Mouse (Mus musculus): Measurements from ENCODE around the gene Paqr5. TPM values are rescaled to one million over a fixed set of nuclear protein-coding genes. Genes with fewer than 3 reads are reported as not detected.
A peak's percentile ranks its signal among the peaks of the same experiment; 100 is the strongest.

The Paqr5 gene
- 0.15 and 0.38 TPM in 2 replicates for polyA plus RNA-seq (2014; fragmentation: Nextera tagmentation; extraction: Ambion mirVana)

- H3K4me1 ChIP-seq (ENCODE audit: control insufficient read depth, insufficient read depth, low read length) = peaks cover 7% of the 10 kb centered on the region; the same call in 1 of the 2 replicates
- H3K27me3 ChIP-seq (ENCODE audit: control insufficient read depth, insufficient read depth, low read length) = peaks cover 13% of the 10 kb centered on the region
- H3K4me3 ChIP-seq (replicated peaks; ENCODE audit: low read depth, low read length) = peak within 1 kb of the TSS; percentile 27
- DNase-seq (peak; percentile 19), ATAC-seq (ENCODE audit: low FRiP score, low TSS enrichment) (no peak)
- H3K4me2 ChIP-seq (ENCODE audit: low read length) = peak within 1 kb of the TSS; percentile 59
- H3K36me3 ChIP-seq (ENCODE audit: control insufficient read depth, insufficient read depth, low read length) = no peaks in the 10 kb centered on the region
- no peak within 1 kb of the TSS for H3K27ac ChIP-seq (replicated peaks; ENCODE audit: low read depth, low read length)
- H3K9ac ChIP-seq (replicated peaks; ENCODE audit: low read length) = no peak within 1 kb of the TSS
- 1% methylated on average over 32 of the region's 32 CpGs for WGBS
- no peaks in the 10 kb centered on the region for H3K9me3 ChIP-seq (ENCODE audit: control insufficient read depth, low read length)
These were observed at the start of gene Paqr5 for GRCm38 (mm10) chr9:62026600-62026999. Gene Paqr5, minus strand, starts transcription at chr9:62026856.

GRCm38 (mm10) chr9:62062234-62062633 is 35.6 kb upstream of the Paqr5 start:
- H3K9ac ChIP-seq (replicated peaks; ENCODE audit: low read length) = no peak overlapping the region
- 95% methylated on average over 3 of the region's 3 CpGs for WGBS
- DNase-seq (no peak), ATAC-seq (ENCODE audit: low FRiP score, low TSS enrichment) (no peak)
- H3K4me3 ChIP-seq (replicated peaks; ENCODE audit: low read depth, low read length) = no peak overlapping the region
- H3K4me1 ChIP-seq (ENCODE audit: control insufficient read depth, insufficient read depth, low read length) = no peaks in the 10 kb centered on the region
- no peak overlapping the region for H3K27ac ChIP-seq (replicated peaks; ENCODE audit: low read depth, low read length)
- H3K36me3 ChIP-seq (ENCODE audit: control insufficient read depth, insufficient read depth, low read length) = peaks cover 8% of the 10 kb centered on the region; the same call in 1 of the 2 replicates
- H3K4me2 ChIP-seq (ENCODE audit: low read length) = no peak overlapping the region
- no peaks in the 10 kb centered on the region for H3K27me3 ChIP-seq (ENCODE audit: control insufficient read depth, insufficient read depth, low read length)
- no peaks in the 10 kb centered on the region for H3K9me3 ChIP-seq (ENCODE audit: control insufficient read depth, low read length)

- H3K4me3 ChIP-seq (replicated peaks; ENCODE audit: low read depth, low read length) = no peak overlapping the region
- peaks cover 8% of the 10 kb centered on the region; the same call in 1 of the 2 replicates for H3K36me3 ChIP-seq (ENCODE audit: control insufficient read depth, insufficient read depth, low read length)
- 97% methylated on average over 2 of the region's 2 CpGs for WGBS
- ATAC-seq (ENCODE audit: low FRiP score, low TSS enrichment) = no peak
- H3K27ac ChIP-seq (replicated peaks; ENCODE audit: low read depth, low read length) = no peak overlapping the region
- no peaks in the 10 kb centered on the region for H3K9me3 ChIP-seq (ENCODE audit: control insufficient read depth, low read length)
- no peak overlapping the region for H3K4me2 ChIP-seq (ENCODE audit: low read length)
- H3K4me1 ChIP-seq (ENCODE audit: control insufficient read depth, insufficient read depth, low read length) = no peaks in the 10 kb centered on the region
- H3K9ac ChIP-seq (replicated peaks; ENCODE audit: low read length) = no peak overlapping the region
- H3K27me3 ChIP-seq (ENCODE audit: control insufficient read depth, insufficient read depth, low read length) = no peaks in the 10 kb centered on the region
- DNase-seq = no peak
These were observed 33.8 kb upstream of the Paqr5 start for GRCm38 (mm10) chr9:62060431-62060830.

GRCm38 (mm10) chr9:62059941-62060340 is 33.3 kb upstream of the Paqr5 start:
- DNase-seq (no peak), ATAC-seq (ENCODE audit: low FRiP score, low TSS enrichment) (no peak)
- no peak overlapping the region for H3K4me2 ChIP-seq (ENCODE audit: low read length)
- H3K27me3 ChIP-seq (ENCODE audit: control insufficient read depth, insufficient read depth, low read length) = no peaks in the 10 kb centered on the region
- WGBS = 93% methylated on average over 11 of the region's 11 CpGs
- no peaks in the 10 kb centered on the region for H3K9me3 ChIP-seq (ENCODE audit: control insufficient read depth, low read length)
- H3K36me3 ChIP-seq (ENCODE audit: control insufficient read depth, insufficient read depth, low read length) = peaks cover 8% of the 10 kb centered on the region; the same call in 1 of the 2 replicates
- no peak overlapping the region for H3K4me3 ChIP-seq (replicated peaks; ENCODE audit: low read depth, low read length)
- H3K4me1 ChIP-seq (ENCODE audit: control insufficient read depth, insufficient read depth, low read length) = no peaks in the 10 kb centered on the region
- H3K9ac ChIP-seq (replicated peaks; ENCODE audit: low read length) = no peak overlapping the region
- H3K27ac ChIP-seq (replicated peaks; ENCODE audit: low read depth, low read length) = no peak overlapping the region

GRCm38 (mm10) chr9:62057881-62058506 is 31.3 kb upstream of the Paqr5 start:
- DNase-seq = no peak
- no peak overlapping the region for H3K4me2 ChIP-seq (ENCODE audit: low read length)
- H3K9ac ChIP-seq (replicated peaks; ENCODE audit: low read length) = no peak overlapping the region
- H3K27ac ChIP-seq (replicated peaks; ENCODE audit: low read depth, low read length) = no peak overlapping the region
- no peaks in the 10 kb centered on the region for H3K4me1 ChIP-seq (ENCODE audit: control insufficient read depth, insufficient read depth, low read length)
- H3K9me3 ChIP-seq (ENCODE audit: control insufficient read depth, low read length) = no peaks in the 10 kb centered on the region
- no peaks in the 10 kb centered on the region for H3K27me3 ChIP-seq (ENCODE audit: control insufficient read depth, insufficient read depth, low read length)
- H3K36me3 ChIP-seq (ENCODE audit: control insufficient read depth, insufficient read depth, low read length) = peaks cover 8% of the 10 kb centered on the region; the same call in 1 of the 2 replicates
- H3K4me3 ChIP-seq (replicated peaks; ENCODE audit: low read depth, low read length) = no peak overlapping the region
- 77% methylated on average over 7 of the region's 7 CpGs for WGBS
- no peak for ATAC-seq (ENCODE audit: low FRiP score, low TSS enrichment)

GRCm38 (mm10) chr9:62056206-62056605 is 29.6 kb upstream of the Paqr5 start:
- Histone ChIP-seq H3K4me2 (ENCODE audit: low read length) (no peak overlapping the region), H3K27me3 (ENCODE audit: control insufficient read depth, insufficient read depth, low read length) (no peaks in the 10 kb centered on the region), H3K36me3 (ENCODE audit: control insufficient read depth, insufficient read depth, low read length) (peaks cover 8% of the 10 kb centered on the region; the same call in 1 of the 2 replicates), H3K27ac (replicated peaks; ENCODE audit: low read depth, low read length) (no peak overlapping the region), H3K9me3 (ENCODE audit: control insufficient read depth, low read length) (no peaks in the 10 kb centered on the region), H3K9ac (replicated peaks; ENCODE audit: low read length) (no peak overlapping the region), H3K4me3 (replicated peaks; ENCODE audit: low read depth, low read length) (no peak overlapping the region), H3K4me1 (ENCODE audit: control insufficient read depth, insufficient read depth, low read length) (no peaks in the 10 kb centered on the region)
- 88% methylated on average over 2 of the region's 2 CpGs for WGBS
- no peak for DNase-seq
- no peak for ATAC-seq (ENCODE audit: low FRiP score, low TSS enrichment)

GRCm38 (mm10) chr9:62050801-62051200 is 24.1 kb upstream of the Paqr5 start:
- ATAC-seq (ENCODE audit: low FRiP score, low TSS enrichment) (no peak), DNase-seq (peak; percentile 52)
- no peaks in the 10 kb centered on the region for H3K9me3 ChIP-seq (ENCODE audit: control insufficient read depth, low read length)
- H3K36me3 ChIP-seq (ENCODE audit: control insufficient read depth, insufficient read depth, low read length) = no peaks in the 10 kb centered on the region
- no peak overlapping the region for H3K9ac ChIP-seq (replicated peaks; ENCODE audit: low read length)
- H3K27ac ChIP-seq (replicated peaks; ENCODE audit: low read depth, low read length) = no peak overlapping the region
- H3K27me3 ChIP-seq (ENCODE audit: control insufficient read depth, insufficient read depth, low read length) = no peaks in the 10 kb centered on the region
- 40% methylated on average over 4 of the region's 4 CpGs for WGBS
- no peak overlapping the region for H3K4me2 ChIP-seq (ENCODE audit: low read length)
- H3K4me3 ChIP-seq (replicated peaks; ENCODE audit: low read depth, low read length) = no peak overlapping the region
- H3K4me1 ChIP-seq (ENCODE audit: control insufficient read depth, insufficient read depth, low read length) = no peaks in the 10 kb centered on the region

GRCm38 (mm10) chr9:62049166-62049565 is 22.5 kb upstream of the Paqr5 start:
- no peak for DNase-seq

GRCm38 (mm10) chr9:62042167-62042566 is 15.5 kb upstream of the Paqr5 start:
- no peak overlapping the region for H3K4me3 ChIP-seq (replicated peaks; ENCODE audit: low read depth, low read length)
- no peak for DNase-seq
- H3K4me1 ChIP-seq (ENCODE audit: control insufficient read depth, insufficient read depth, low read length) = no peaks in the 10 kb centered on the region
- no peak overlapping the region for H3K27ac ChIP-seq (replicated peaks; ENCODE audit: low read depth, low read length)
- H3K9ac ChIP-seq (replicated peaks; ENCODE audit: low read length) = no peak overlapping the region
- H3K27me3 ChIP-seq (ENCODE audit: control insufficient read depth, insufficient read depth, low read length) = no peaks in the 10 kb centered on the region
- no peaks in the 10 kb centered on the region for H3K36me3 ChIP-seq (ENCODE audit: control insufficient read depth, insufficient read depth, low read length)
- H3K9me3 ChIP-seq (ENCODE audit: control insufficient read depth, low read length) = no peaks in the 10 kb centered on the region
- no peak for ATAC-seq (ENCODE audit: low FRiP score, low TSS enrichment)
- H3K4me2 ChIP-seq (ENCODE audit: low read length) = no peak overlapping the region
- WGBS = 94% methylated on average over 3 of the region's 3 CpGs

More at GRCm38 (mm10) chr9:62049166-62049565, 22.5 kb upstream of the Paqr5 start:
- no peaks in the 10 kb centered on the region for H3K9me3 ChIP-seq (ENCODE audit: control insufficient read depth, low read length)
- no peaks in the 10 kb centered on the region for H3K27me3 ChIP-seq (ENCODE audit: control insufficient read depth, insufficient read depth, low read length)
- WGBS = 55% methylated on average over 8 of the region's 8 CpGs
- H3K27ac ChIP-seq (replicated peaks; ENCODE audit: low read depth, low read length) = no peak overlapping the region
- no peak overlapping the region for H3K4me2 ChIP-seq (ENCODE audit: low read length)
- no peak overlapping the region for H3K4me3 ChIP-seq (replicated peaks; ENCODE audit: low read depth, low read length)
- H3K4me1 ChIP-seq (ENCODE audit: control insufficient read depth, insufficient read depth, low read length) = no peaks in the 10 kb centered on the region
- H3K36me3 ChIP-seq (ENCODE audit: control insufficient read depth, insufficient read depth, low read length) = no peaks in the 10 kb centered on the region
- no peak for ATAC-seq (ENCODE audit: low FRiP score, low TSS enrichment)
- H3K9ac ChIP-seq (replicated peaks; ENCODE audit: low read length) = no peak overlapping the region

Measured in midbrain, embryonic 14.5 days (tissue).